Mouse (Mus musculus) gastrocnemius, postnatal 10 days (tissue): ENCODE results near the gene Dlg4. TPM values are rescaled to one million over a fixed set of nuclear protein-coding genes. Genes with fewer than 3 reads are reported as not detected.

Experiments used
- DNase-seq: peaks from one replicate; pipeline ENCODE4 v3.0.0; 2021; ENCODE audit warnings: mixed read lengths
- total RNA-seq, 2 experiments: library from RNA; stranded (reverse); gene quantifications; 2 replicates each; pipeline ENCODE4 v1.2.3; 2021

Dlg4 gene
- total RNA-seq, 2 experiments from 2014 or later: 16.5 to 28.7 TPM

DNA sequence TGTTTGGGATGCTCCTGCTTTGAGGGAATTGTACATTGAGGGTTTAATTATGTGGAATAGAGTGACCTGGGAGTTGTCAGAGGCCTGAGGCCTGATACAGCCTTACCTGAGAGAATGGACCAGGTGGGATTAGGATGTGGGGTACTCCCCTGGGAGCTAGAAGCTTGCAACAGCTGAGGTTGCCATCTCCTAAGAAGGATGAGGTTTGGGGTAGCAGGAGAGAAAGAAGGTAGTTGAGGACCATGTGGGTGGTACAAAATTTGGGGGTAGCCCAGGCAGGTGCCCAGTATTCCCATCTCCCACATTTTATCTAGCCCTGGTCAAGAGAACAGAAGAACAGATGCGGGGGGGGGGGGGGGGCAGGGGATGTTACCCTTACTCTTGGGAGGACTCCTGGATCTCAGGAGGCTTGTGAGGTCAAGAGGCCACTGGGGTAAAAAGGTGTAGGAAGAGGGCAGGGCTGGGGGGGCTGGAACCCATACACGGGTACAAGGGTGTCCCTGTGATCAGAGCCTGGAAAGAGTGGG is 2.8 kb downstream of the Dlg4 start:
- DNase-seq: no peak

- no peak for DNase-seq
These were observed 3.4 kb downstream of the Dlg4 start for GRCm38 (mm10) chr11:70020022-70020631.

- DNase-seq: peak; percentile 61
These were observed 4.1 kb downstream of the Dlg4 start for GRCm38 (mm10) chr11:70020731-70021263.

- DNase-seq: peak; percentile 97
These were observed 4.8 kb downstream of the Dlg4 start for GRCm38 (mm10) chr11:70021264-70022132.

GRCm38 (mm10) chr11:70023481-70024150 is 6.9 kb downstream of the Dlg4 start:
- DNase-seq: no peak

DNA sequence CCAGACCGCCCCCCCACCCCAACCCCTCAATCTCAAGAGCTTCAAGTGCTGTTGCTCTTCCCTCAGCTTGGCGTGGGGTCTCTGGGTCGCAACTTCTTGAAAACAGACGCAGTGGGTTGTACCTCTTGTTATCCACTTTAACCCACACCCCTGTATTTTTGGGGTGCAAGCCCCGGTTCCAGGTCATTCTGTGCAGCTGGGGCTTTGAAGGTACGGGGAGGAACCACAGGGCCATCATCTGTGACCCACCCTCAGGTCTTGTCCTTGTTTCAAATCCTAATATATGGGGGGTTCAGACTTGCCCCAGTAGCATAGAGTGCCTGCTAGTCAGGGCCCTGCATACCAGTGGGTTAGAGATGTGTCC is 7.4 kb downstream of the Dlg4 start:
- DNase-seq: no peak

DNA sequence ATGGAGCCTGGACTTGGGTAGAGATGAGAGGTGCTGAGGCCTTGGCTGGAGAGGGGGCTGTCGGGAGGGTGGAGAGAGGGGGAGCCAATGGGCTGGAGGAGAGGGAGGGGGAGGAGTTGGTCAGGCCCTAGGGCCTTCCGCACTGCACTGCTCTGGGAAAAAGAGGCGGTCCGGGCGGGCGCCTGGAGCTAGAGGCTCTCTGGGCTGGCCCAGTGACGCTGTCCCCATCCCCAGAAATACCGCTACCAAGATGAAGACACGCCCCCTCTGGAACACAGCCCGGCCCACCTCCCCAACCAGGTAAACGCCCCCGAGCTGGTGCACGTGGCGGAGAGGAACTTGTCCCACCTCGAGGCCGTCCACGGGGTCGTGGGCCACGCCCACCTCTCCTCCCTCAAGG is 9.9 kb downstream of the Dlg4 start:
- DNase-seq: peak; percentile 75

- DNase-seq: peak; percentile 47
These were observed 10.7 kb downstream of the Dlg4 start for GRCm38 (mm10) chr11:70027397-70027796.

DNA sequence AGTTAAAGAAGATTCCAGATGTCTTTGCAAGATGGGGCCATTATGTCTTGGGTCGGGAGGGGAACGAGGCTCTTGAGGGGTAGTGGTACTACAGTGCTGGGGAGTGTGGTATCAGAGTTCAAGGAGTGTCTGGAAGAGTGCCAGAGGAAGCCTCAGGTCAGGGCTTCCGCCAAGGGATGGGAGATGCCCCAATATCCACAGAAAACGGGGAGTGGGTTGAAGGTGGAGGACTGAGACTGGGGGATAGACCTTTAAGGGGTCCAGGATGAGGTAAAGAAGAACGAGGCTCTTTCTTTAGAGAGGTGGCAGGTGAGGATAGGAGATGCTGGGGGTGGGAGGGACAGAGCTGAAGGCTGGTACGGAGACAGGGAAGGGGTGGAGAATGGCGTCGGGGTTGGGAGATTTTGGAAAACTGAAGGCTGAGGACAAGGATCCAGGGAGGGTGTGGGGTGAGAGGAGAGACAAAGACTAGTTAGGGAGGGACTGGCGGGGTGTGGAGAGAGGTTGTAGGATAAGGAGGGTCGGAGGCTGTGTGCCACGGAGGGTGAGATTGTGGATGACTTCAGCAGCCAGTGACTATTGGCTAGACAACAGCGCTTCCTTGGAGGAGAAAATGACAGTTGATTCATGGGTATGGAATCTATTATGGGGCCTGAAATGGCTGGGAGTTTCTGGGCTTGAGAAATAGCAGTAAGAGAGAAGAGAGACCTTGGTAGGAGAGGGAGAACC is 11.8 kb downstream of the Dlg4 start:
- no peak for DNase-seq

DNA sequence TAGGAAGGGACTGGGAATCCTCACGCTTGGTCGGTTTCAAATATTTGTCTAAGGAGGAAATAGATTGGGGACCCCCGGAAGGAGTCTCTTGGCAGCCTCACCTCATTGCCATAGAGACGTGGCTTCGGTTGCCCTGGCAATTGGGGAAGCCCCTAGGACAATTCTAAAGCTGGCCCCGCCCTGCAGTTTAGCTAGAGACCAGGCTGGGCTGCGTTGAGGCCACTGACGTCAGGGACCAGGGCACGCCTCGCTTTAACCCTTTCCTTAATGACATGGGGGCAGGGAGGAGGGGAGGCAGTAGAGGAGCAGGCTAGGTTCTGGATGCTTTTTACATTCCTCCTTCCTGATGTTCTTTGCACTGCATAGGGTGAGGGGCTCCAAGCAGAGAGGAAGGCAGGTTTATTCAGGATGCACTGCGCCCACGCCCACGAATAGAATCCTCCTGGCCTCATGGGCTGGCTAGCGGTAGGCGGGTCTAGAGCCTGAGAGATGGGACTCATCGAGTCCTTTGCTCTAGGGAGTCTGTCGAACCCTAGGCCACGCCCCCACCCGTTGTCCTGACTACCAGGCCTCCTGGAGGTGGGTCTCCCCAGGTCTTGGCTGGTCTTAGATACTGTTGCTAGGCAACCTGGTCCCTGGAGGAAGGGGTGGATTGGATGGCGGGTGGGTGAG is 12.5 kb downstream of the Dlg4 start:
- DNase-seq: peak; percentile 77

DNA sequence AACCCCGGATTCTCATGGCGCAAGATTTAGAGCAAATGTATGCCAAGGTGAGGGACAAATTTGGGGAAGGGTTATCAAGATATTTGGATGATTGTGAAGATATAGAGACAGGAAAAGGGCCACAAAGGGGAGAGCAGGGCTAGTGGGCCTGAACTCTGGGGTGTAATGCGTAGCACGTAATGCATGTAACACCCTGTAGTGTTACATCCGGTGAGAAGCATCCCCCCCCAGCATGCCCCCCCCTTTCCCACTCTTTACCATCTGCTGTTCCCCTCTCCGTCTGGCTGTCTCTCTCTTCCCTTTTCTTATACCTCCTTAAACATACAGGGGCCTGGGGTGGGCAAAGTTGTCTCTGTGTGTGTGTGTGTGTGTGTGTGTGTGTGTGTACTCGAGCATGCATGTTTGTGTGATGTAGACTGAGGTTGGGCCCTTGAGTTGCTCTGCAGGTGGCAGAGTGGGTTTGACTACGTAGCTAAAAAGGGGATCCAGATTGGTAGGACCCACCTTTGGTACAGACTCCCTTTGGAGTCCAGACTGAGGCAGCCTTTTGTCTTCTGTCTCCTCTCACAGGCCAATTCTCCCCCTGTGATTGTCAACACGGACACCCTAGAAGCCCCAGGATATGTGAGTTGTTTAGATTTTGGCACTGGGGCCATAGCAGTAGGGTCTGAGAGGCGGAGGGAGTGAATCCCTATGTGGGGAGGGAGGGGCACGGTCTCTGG is 13.2 kb downstream of the Dlg4 start:
- no peak for DNase-seq

- DNase-seq: no peak
These were observed 14.0 kb downstream of the Dlg4 start for GRCm38 (mm10) chr11:70030651-70031320.

DNA sequence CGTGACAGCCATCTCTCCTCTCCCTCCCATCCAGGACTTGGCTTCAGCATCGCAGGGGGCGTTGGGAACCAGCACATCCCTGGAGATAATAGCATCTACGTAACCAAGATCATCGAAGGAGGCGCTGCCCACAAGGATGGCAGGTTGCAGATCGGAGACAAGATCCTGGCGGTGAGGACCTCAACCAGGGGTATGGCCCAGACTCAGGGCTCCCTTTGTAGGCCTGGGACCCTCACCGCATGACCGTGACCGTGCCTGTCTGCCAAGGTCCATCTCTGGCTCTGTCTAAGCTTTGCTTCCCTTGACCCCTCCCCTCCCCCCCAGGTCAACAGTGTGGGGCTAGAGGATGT is 14.6 kb downstream of the Dlg4 start:
- no peak for DNase-seq

DNA sequence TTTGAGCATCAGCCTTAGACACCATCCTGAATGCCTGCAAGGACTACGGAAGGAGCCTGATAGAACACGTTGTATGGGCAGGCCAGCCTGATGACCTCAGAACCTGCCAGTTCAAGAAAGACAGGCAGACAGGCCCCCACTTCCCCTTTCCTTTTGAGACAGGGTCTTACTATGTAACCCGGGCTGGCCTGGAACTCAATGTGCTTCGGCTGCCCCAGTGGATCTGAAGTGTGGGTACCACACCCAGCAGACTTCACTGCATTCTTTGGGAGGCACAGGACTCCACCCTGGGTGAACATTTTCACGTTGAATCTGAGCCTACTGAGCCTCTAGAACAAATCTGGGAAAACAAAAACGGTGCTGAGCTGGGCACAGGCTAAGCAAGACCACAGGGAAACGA is 21.4 kb downstream of the Dlg4 start:
- no peak for DNase-seq

- no peak for DNase-seq
These were observed 22.9 kb downstream of the Dlg4 start for GRCm38 (mm10) chr11:70039631-70040030.

DNA sequence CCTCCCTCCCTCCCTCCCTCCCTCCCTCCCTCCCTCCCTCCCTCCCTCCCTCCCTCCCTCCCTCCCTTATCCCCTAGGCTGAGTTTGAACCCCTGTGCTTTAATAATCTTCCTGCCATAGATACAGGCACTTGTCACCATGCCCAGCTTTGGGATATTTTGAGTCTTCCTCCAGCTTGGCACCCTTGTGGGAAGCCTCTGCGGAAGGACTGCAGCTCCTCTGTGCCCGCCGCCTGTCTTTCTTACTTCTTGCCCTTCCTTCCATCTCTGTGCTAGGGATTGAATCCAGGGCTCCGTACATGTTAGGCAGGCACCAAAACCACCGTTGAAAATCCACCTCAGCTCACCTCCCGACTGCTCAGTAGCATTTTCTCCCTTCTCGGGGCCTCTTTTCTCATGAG is 23.4 kb downstream of the Dlg4 start:
- no peak for DNase-seq

DNA sequence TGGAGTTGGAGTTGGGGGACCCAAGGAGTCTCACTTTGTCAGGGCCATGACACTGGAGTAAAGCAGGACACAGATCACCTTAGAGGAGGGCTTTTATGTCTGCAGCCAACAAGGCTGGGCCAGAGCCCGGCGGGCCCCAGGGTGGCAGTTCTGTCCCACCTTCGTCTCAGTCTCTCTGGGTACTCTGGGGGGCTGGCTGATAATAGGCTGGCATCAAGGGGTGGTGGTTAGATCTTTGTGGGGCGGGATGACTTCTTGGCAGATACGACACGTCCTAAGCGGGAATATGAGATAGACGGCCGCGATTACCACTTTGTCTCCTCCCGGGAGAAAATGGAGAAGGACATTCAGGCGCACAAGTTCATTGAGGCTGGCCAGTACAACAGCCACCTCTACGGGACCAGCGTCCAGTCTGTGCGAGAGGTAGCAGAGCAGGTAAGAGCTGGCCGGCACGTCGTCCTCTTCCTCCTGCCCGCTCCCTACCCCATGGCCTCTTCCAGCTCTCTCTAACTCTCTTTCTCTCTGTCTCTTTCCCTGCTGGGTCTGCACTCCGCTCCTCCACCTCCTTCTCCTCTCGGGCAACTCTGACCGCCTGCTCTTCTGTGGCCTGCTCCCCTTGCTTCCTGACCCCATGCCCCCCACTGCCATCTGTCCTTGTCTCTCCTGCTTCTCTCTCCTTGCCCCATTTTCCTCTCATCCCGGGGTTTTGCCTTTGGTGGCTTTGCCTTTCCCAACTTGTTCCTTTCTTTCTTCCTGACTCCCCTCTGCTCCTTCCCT is 25.8 kb downstream of the Dlg4 start:
- DNase-seq: no peak

GRCm38 (mm10) chr11:70043665-70044064 is 26.9 kb downstream of the Dlg4 start:
- DNase-seq: no peak

DNA sequence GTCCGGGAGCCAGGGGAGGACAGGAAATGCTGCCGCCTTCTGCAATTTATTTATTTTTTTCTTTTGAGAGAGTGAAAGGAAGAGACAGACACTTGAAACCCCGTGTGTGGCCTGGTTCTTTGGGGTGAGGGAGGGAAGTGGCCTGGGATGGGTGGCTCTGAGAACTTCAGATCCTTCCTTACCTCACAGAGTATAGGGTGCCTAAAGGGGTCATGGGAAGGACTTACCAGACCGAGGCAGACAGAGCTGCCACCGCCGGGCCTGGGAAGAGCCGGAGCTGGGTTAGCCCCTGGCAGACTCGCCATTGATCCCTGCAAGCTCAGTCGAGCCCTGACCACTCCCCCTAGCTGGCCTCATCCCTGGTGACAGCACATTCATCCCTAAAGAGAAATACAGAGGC is 28.7 kb downstream of the Dlg4 start:
- DNase-seq: no peak

DNA sequence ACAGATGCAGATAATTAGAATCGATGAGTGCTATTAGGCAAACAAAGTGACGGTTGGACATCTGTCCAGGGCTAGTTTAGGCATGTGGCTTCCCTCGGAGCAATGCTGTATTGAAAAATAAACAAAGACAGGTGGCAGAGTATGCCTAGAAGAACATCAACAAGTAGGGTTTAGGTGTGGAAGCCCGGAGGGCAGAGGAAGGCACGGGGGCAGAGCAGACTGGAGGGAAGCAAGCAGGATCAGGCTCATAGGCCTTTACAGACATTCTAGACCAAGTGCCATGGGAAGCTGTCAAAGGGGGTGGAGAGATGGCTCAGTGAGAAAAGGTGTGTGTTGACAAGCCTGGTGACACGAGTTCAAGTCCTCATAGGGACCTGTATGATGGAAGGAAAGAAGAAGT is 32.6 kb downstream of the Dlg4 start:
- no peak for DNase-seq
